Comparison of ENCODE assay signal across 8 mouse cellular contexts in genomic region chr2:33919934-33920615, GRCm38 (mm10). TPM values are rescaled to one million over a fixed set of nuclear protein-coding genes. Genes with fewer than 3 reads are reported as not detected.
A peak's percentile ranks its signal among the peaks of the same experiment; 100 is the strongest.
DNase-seq lines count a peak whose midpoint lies in the region; ATAC-seq and TF ChIP-seq lines count a peak whose summit lies in the region.

No protein-coding gene starts in this region.

- H3K4me3 ChIP-seq in forebrain, embryonic 11.5 days (ENCODE audit: low read depth, low read length): no peak overlapping the region
- no peak overlapping the region for H3K4me3 ChIP-seq in forebrain, postnatal 0 days (ENCODE audit: low read depth, low read length)
- H3K4me3 ChIP-seq in intestine, embryonic 14.5 days (ENCODE audit: low read depth, low read length): no peak overlapping the region
- no peak overlapping the region for H3K4me3 ChIP-seq in midbrain, embryonic 14.5 days (replicated peaks; ENCODE audit: low read depth, low read length)

- H3K9me3 ChIP-seq in forebrain, embryonic 11.5 days (ENCODE audit: control insufficient read depth, low read length): no peaks in the 10 kb centered on the region; the same call in 1 of the 2 replicates
- H3K9me3 ChIP-seq in forebrain, postnatal 0 days (ENCODE audit: low read length): no peaks in the 10 kb centered on the region
- H3K9me3 ChIP-seq in intestine, embryonic 14.5 days (ENCODE audit: control insufficient read depth, low read length): no peaks in the 10 kb centered on the region
- H3K9me3 ChIP-seq in midbrain, embryonic 14.5 days (ENCODE audit: control insufficient read depth, low read length): no peaks in the 10 kb centered on the region

- H3K36me3 ChIP-seq in forebrain, embryonic 11.5 days (ENCODE audit: control insufficient read depth, insufficient read depth, low read length): no peaks in the 10 kb centered on the region
- H3K36me3 ChIP-seq in forebrain, postnatal 0 days (ENCODE audit: insufficient read depth): no peaks in the 10 kb centered on the region
- no peaks in the 10 kb centered on the region for H3K36me3 ChIP-seq in intestine, embryonic 14.5 days (ENCODE audit: control insufficient read depth, insufficient read depth, low read length)
- no peaks in the 10 kb centered on the region for H3K36me3 ChIP-seq in midbrain, embryonic 14.5 days (ENCODE audit: control insufficient read depth, insufficient read depth, low read length)

- DNase-seq in forebrain, embryonic 11.5 days (ENCODE audit: low spot score): no peak
- DNase-seq in forebrain, postnatal 0 days: no peak
- DNase-seq in embryo, embryonic 9.5 days (ENCODE audit: extremely low spot score): peak; percentile 41
- DNase-seq in intestine, embryonic 14.5 days (ENCODE audit: low spot score): peak; percentile 77
- DNase-seq in midbrain, embryonic 14.5 days: peak; percentile 53
- no peak for DNase-seq in left cerebral cortex, postnatal 14 days (ENCODE audit: low spot score in 2 of 2)
- DNase-seq in spleen, postnatal 14 days (ENCODE audit: low spot score in 2 of 2): no peak
- DNase-seq in layer of hippocampus, postnatal 10 days (ENCODE audit: low spot score in 2 of 2): no peak

- H3K27me3 ChIP-seq in forebrain, embryonic 11.5 days (ENCODE audit: control insufficient read depth, insufficient read depth, low read length): no peaks in the 10 kb centered on the region; the same call in 1 of the 2 replicates
- H3K27me3 ChIP-seq in forebrain, postnatal 0 days (ENCODE audit: insufficient read depth, low read length): no peaks in the 10 kb centered on the region
- no peaks in the 10 kb centered on the region for H3K27me3 ChIP-seq in intestine, embryonic 14.5 days (replicated peaks; ENCODE audit: control insufficient read depth, insufficient read depth, low read length)
- no peaks in the 10 kb centered on the region for H3K27me3 ChIP-seq in midbrain, embryonic 14.5 days (ENCODE audit: control insufficient read depth, insufficient read depth, low read length)

- H3K4me2 ChIP-seq in forebrain, embryonic 11.5 days (ENCODE audit: low read depth, low read length, severe bottlenecking): no peak overlapping the region
- no peak overlapping the region for H3K4me2 ChIP-seq in forebrain, postnatal 0 days (ENCODE audit: low read depth)
- peak overlapping the region; percentile 38 for H3K4me2 ChIP-seq in intestine, embryonic 14.5 days (ENCODE audit: low read length)
- 0 out of 2 replicates have a peak overlapping the region, but pooled peaks have one; percentile 21 for H3K4me2 ChIP-seq in midbrain, embryonic 14.5 days (ENCODE audit: low read length)

- WGBS in forebrain, embryonic 11.5 days: 18% methylated on average over 22 of the region's 22 CpGs
- WGBS in forebrain, postnatal 0 days: 31% methylated on average over 22 of the region's 22 CpGs
- 10% methylated on average over 22 of the region's 22 CpGs for whole genome bisulfite sequencing in intestine, embryonic 14.5 days
- 17% methylated on average over 22 of the region's 22 CpGs for WGBS in midbrain, embryonic 14.5 days

- peak overlapping the region; percentile 45 for H3K9ac ChIP-seq in forebrain, embryonic 11.5 days (ENCODE audit: low read length)
- H3K9ac ChIP-seq in forebrain, postnatal 0 days: no peak overlapping the region
- H3K9ac ChIP-seq in intestine, embryonic 14.5 days (ENCODE audit: low read length): no peak overlapping the region
- no peak overlapping the region for H3K9ac ChIP-seq in midbrain, embryonic 14.5 days (replicated peaks; ENCODE audit: low read length)

- no peak overlapping the region for H3K27ac ChIP-seq in forebrain, embryonic 11.5 days (ENCODE audit: low read depth, low read length)
- no peak overlapping the region for H3K27ac ChIP-seq in forebrain, postnatal 0 days (ENCODE audit: low read depth, low read length)
- peak overlapping the region; percentile 62; the same call in 1 of the 2 replicates for H3K27ac ChIP-seq in intestine, embryonic 14.5 days (ENCODE audit: low read depth)
- no peak overlapping the region; the same call in 1 of the 2 replicates for H3K27ac ChIP-seq in midbrain, embryonic 14.5 days (replicated peaks; ENCODE audit: low read depth, low read length)

- intact Hi-C loops in left cerebral cortex, postnatal 14 days (cut with DNase I): no loop called here

- no peak for TF ChIP-seq CTCF in forebrain, postnatal 0 days (IDR thresholded peaks at IDR 0.05; ENCODE audit: low read depth)

- no peak for ATAC-seq in forebrain, embryonic 11.5 days (replicated peaks; ENCODE audit: low FRiP score)
- ATAC-seq in forebrain, postnatal 0 days: no peak
- ATAC-seq in intestine, embryonic 14.5 days (replicated peaks; ENCODE audit: low FRiP score, low TSS enrichment, low read depth): peak; percentile 67
- no peak; the same call in 1 of the 2 replicates for ATAC-seq in midbrain, embryonic 14.5 days (ENCODE audit: low FRiP score, low TSS enrichment)

- H3K4me1 ChIP-seq in forebrain, embryonic 11.5 days (replicated peaks; ENCODE audit: control insufficient read depth, insufficient read depth, low read length): peaks cover 2% of the 10 kb centered on the region; the same call in 1 of the 2 replicates
- no peaks in the 10 kb centered on the region for H3K4me1 ChIP-seq in forebrain, postnatal 0 days (ENCODE audit: insufficient read depth)
- peaks cover 10% of the 10 kb centered on the region for H3K4me1 ChIP-seq in intestine, embryonic 14.5 days (replicated peaks; ENCODE audit: control insufficient read depth, insufficient read depth, low read length)
- H3K4me1 ChIP-seq in midbrain, embryonic 14.5 days (ENCODE audit: control insufficient read depth, insufficient read depth, low read length): peaks cover 4% of the 10 kb centered on the region; the same call in 1 of the 2 replicates

RNA-seq across cellular contexts. Expression of gene Mvb12b, which starts 32.3 kb away (rescaled TPM):
- polyA plus RNA-seq in forebrain, embryonic 11.5 days (2014; fragmentation: Nextera tagmentation; extraction: Ambion mirVana): 30.9 and 31.1 TPM in 2 replicates
- 107 and 141 TPM in 2 replicates for total RNA-seq in forebrain, postnatal 0 days (2014; rRNA removed)
- 72.0 and 82.8 TPM in 2 replicates for polyA plus RNA-seq in forebrain, postnatal 0 days (2015; fragmentation: Nextera tagmentation; extraction: Ambion mirVana)
- polyA plus RNA-seq in intestine, embryonic 14.5 days (2014; fragmentation: Nextera tagmentation; extraction: Ambion mirVana): 13.2 and 14.0 TPM in 2 replicates
- 47.9 and 60.2 TPM in 2 replicates for polyA plus RNA-seq in midbrain, embryonic 14.5 days (2014; fragmentation: Nextera tagmentation; extraction: Ambion mirVana)
- total RNA-seq in left cerebral cortex, postnatal 14 days (2021): 10 to 100 TPM; 91.3 to 97.1 TPM
- total RNA-seq in layer of hippocampus, postnatal 10 days (2021): 100 to 1,000 TPM; 114 to 115 TPM

Comparison
In these comparisons a context has a peak if more than half of its experiments do, and no peak if none do; other contexts are left out.
1. DNase-seq: peak in embryo, embryonic 9.5 days (single experiment), intestine, embryonic 14.5 days (single experiment) and midbrain, embryonic 14.5 days (single experiment); none in forebrain, embryonic 11.5 days (single experiment), forebrain, postnatal 0 days (single experiment), left cerebral cortex, postnatal 14 days (0 of 2), spleen, postnatal 14 days (0 of 2) and layer of hippocampus, postnatal 10 days (0 of 2).
2. H3K4me2 ChIP-seq: peak in intestine, embryonic 14.5 days (single experiment) and midbrain, embryonic 14.5 days (single experiment); none in forebrain, embryonic 11.5 days (single experiment) and forebrain, postnatal 0 days (single experiment).